Mouse (Mus musculus): ENCODE data around the gene Sap30bp. TPM values are rescaled to one million over a fixed set of nuclear protein-coding genes. Genes with fewer than 3 reads are reported as not detected.
A peak's percentile ranks its signal among the peaks of the same experiment; 100 is the strongest.

Gene Sap30bp
- total and polyA plus RNA-seq, 3 experiments: 49.1 to 69.2 TPM; not detected in 1

DNA sequence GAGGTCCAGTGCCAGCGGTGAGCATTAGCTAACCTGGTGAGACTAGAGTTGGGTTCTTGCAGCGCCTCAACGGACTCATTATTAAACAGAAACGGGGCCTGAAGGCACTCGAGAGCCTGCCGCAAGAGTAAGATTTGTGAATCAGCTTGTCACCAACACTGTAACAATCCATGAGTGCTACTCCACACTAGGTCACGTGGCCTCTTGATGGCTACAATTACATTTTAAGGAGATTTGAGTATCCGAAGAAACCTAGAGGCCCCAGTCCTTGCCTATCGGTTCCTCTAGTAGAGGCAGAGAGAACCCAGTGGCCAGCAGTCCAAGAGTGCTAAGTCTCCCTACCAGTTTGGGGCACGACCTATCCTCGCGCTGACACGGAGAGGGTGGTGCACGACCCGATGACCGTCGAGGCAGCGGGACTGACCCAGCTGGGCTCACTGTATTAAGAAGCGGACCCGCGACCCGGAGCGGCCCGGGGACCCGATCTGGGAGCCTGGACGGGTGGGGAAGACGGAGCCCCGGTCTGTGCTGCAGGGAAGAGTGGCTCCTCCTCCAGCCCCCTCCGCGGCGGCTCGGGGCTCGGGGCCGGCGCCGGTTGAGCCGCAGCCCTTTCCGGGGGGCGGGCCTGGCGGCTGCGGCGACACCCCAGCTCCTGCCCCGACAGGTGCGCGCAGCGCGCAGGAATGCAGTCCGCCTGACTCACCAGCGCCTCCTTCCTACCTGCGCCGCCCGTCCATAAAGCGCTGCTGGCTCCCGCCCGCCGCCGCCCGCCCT, 41.4 kb downstream of the Sap30bp start, which contains the start of gene Itgb4:
Itgb4 (plus strand) TSS at position 401 of the 774 bp plus-strand sequence.
- H3K27me3 ChIP-seq (ENCODE audit: control insufficient read depth in 1 of 2, insufficient read depth in 2 of 2, low read length in 2 of 2): no peaks in the 10 kb centered on the region
- H3K4me1 ChIP-seq (ENCODE audit: control insufficient read depth in 1 of 2, insufficient read depth in 2 of 2, low read length in 2 of 2): peaks cover 0 to under 1% of the 10 kb centered on the region in 2 experiments; a peak in 3 of 4 replicates
- no peak within 1 kb of the TSS for H3K27ac ChIP-seq (ENCODE audit: control insufficient read depth, low read depth, low read length)
- H3K79me2 ChIP-seq (ENCODE audit: control insufficient read depth, insufficient read depth, low read length, poor library complexity): no peaks in the 10 kb centered on the region
- no peak within 1 kb of the TSS for H3K4me3 ChIP-seq (ENCODE audit: control insufficient read depth in 1 of 2, insufficient read depth in 1 of 2, low read depth in 2 of 2, low read length in 2 of 2)
- TF ChIP-seq USF1 (IDR thresholded peaks at IDR 0.05; ENCODE audit: low read depth, low read length): peak; percentile 35; the same call in 1 of the 2 replicates
- TF ChIP-seq CTCF (IDR thresholded peaks at IDR 0.05 in 2 of 3, conservative IDR thresholded peaks at IDR 0.05 in 1 of 3; ENCODE audit: control insufficient read depth in 1 of 3, insufficient read depth in 1 of 3, low read depth in 2 of 3, low read length in 3 of 3, poor library complexity in 1 of 3, severe bottlenecking in 1 of 3): no peak
- no peak for TF ChIP-seq BHLHE40 (IDR thresholded peaks at IDR 0.05; ENCODE audit: borderline replicate concordance, low read depth, low read length)
- no peaks in the 10 kb centered on the region for H3K9me3 ChIP-seq (replicated peaks; ENCODE audit: insufficient read depth, low read length)
- DNase-seq (ENCODE audit: low read depth, low spot score): no peak
- H3K9ac ChIP-seq (ENCODE audit: control insufficient read depth, low read depth, low read length, poor library complexity, severe bottlenecking): no peak within 1 kb of the TSS
- H3K36me3 ChIP-seq (ENCODE audit: control insufficient read depth in 1 of 2, insufficient read depth in 2 of 2, low read length in 2 of 2): no peaks in the 10 kb centered on the region

DNA sequence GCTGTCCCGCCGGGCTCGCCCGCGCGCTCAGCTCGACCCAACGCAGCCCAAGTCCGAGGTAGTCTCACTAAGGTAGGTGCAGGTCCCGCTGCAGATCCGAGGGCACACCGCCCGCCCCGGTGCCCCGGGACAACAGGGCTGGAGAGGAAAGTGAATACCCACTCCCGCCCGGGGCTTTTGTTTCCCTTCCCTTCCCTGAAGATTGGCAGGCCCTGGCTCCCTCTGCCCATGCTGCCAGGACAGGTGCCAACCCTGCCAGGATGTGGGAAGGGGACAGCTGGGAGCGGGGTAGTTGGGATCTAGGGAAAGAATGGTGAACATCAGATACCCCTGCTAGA, 42.0 kb downstream of the Sap30bp start:
- Histone ChIP-seq H3K9me3 (replicated peaks; ENCODE audit: insufficient read depth, low read length) (no peaks in the 10 kb centered on the region), H3K27ac (ENCODE audit: control insufficient read depth, low read depth, low read length) (no peak overlapping the region), H3K4me3 (ENCODE audit: control insufficient read depth in 1 of 2, insufficient read depth in 1 of 2, low read depth in 2 of 2, low read length in 2 of 2) (no peak overlapping the region), H3K9ac (ENCODE audit: control insufficient read depth, low read depth, low read length, poor library complexity, severe bottlenecking) (no peak overlapping the region), H3K4me1 (ENCODE audit: control insufficient read depth in 1 of 2, insufficient read depth in 2 of 2, low read length in 2 of 2) (no peaks in the 10 kb centered on the region), H3K79me2 (ENCODE audit: control insufficient read depth, insufficient read depth, low read length, poor library complexity) (no peaks in the 10 kb centered on the region), H3K27me3 (ENCODE audit: control insufficient read depth in 1 of 2, insufficient read depth in 2 of 2, low read length in 2 of 2) (no peaks in the 10 kb centered on the region), H3K36me3 (ENCODE audit: control insufficient read depth in 1 of 2, insufficient read depth in 2 of 2, low read length in 2 of 2) (no peaks in the 10 kb centered on the region)
- DNase-seq (ENCODE audit: low read depth, low spot score): no peak
- TF ChIP-seq RAD21 (IDR thresholded peaks at IDR 0.05; ENCODE audit: low read depth, low read length) (no peak), CTCF (IDR thresholded peaks at IDR 0.05 in 2 of 3, conservative IDR thresholded peaks at IDR 0.05 in 1 of 3; ENCODE audit: control insufficient read depth in 1 of 3, insufficient read depth in 1 of 3, low read depth in 2 of 3, low read length in 3 of 3, poor library complexity in 1 of 3, severe bottlenecking in 1 of 3) (no peak), POLR2AphosphoS2 (IDR thresholded peaks at IDR 0.05; ENCODE audit: low read length) (no peak), ZKSCAN1 (IDR thresholded peaks at IDR 0.05; ENCODE audit: low read depth, low read length) (no peak), POLR2AphosphoS5 (IDR thresholded peaks at IDR 0.05; ENCODE audit: borderline replicate concordance, low read depth, low read length) (no peak), MAZ (IDR thresholded peaks at IDR 0.05; ENCODE audit: low read depth, low read length) (no peak), POLR2A (IDR thresholded peaks at IDR 0.05; ENCODE audit: control insufficient read depth in 1 of 2, insufficient read depth in 1 of 2, low read depth in 1 of 2, low read length in 2 of 2, poor library complexity in 1 of 2) (no peak)

DNA sequence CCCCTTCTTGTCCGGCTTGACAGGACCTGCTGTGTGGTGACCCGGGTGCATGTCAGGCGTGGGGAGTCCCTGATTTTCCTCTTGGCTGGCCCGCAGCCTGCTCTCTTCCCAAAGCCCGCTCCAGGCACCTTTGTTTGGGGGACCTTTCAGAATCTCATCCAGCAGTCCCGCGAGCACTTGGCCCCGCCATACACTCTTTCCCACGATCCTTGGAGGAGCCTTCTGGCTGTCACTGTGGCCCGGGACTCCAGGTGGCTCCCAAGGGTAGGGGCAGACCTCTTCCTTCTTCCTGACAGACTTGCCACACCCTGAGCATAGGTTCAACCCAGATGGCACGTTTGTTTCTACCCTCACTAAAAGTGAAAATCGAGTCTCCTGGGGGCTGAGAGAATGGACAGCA, 42.5 kb downstream of the Sap30bp start:
- no peaks in the 10 kb centered on the region for H3K79me2 ChIP-seq (ENCODE audit: control insufficient read depth, insufficient read depth, low read length, poor library complexity)
- no peaks in the 10 kb centered on the region for H3K4me1 ChIP-seq (ENCODE audit: control insufficient read depth in 1 of 2, insufficient read depth in 2 of 2, low read length in 2 of 2)
- TF ChIP-seq CTCF (IDR thresholded peaks at IDR 0.05 in 2 of 3, conservative IDR thresholded peaks at IDR 0.05 in 1 of 3; ENCODE audit: control insufficient read depth in 1 of 3, insufficient read depth in 1 of 3, low read depth in 2 of 3, low read length in 3 of 3, poor library complexity in 1 of 3, severe bottlenecking in 1 of 3) (no peak), ZKSCAN1 (IDR thresholded peaks at IDR 0.05; ENCODE audit: low read depth, low read length) (no peak), MYC (IDR thresholded peaks at IDR 0.05; ENCODE audit: low read depth, low read length) (no peak), TBP (IDR thresholded peaks at IDR 0.05; ENCODE audit: low read depth, low read length) (no peak), JUND (IDR thresholded peaks at IDR 0.05; ENCODE audit: low read depth, low read length) (no peak), POLR2A (IDR thresholded peaks at IDR 0.05; ENCODE audit: control insufficient read depth in 1 of 2, insufficient read depth in 1 of 2, low read depth in 1 of 2, low read length in 2 of 2, poor library complexity in 1 of 2) (no peak), ETS1 (IDR thresholded peaks at IDR 0.05; ENCODE audit: low read depth, low read length) (no peak), KAT2A (conservative IDR thresholded peaks at IDR 0.05; ENCODE audit: low read depth, low read length) (no peak), NELFE (IDR thresholded peaks at IDR 0.05; ENCODE audit: low read depth, low read length) (no peak)
- H3K9me3 ChIP-seq (replicated peaks; ENCODE audit: insufficient read depth, low read length): no peaks in the 10 kb centered on the region
- H3K4me3 ChIP-seq (ENCODE audit: control insufficient read depth in 1 of 2, insufficient read depth in 1 of 2, low read depth in 2 of 2, low read length in 2 of 2): no peak overlapping the region
- H3K36me3 ChIP-seq (ENCODE audit: control insufficient read depth in 1 of 2, insufficient read depth in 2 of 2, low read length in 2 of 2): no peaks in the 10 kb centered on the region
- H3K9ac ChIP-seq (ENCODE audit: control insufficient read depth, low read depth, low read length, poor library complexity, severe bottlenecking): no peak overlapping the region
- H3K27ac ChIP-seq (ENCODE audit: control insufficient read depth, low read depth, low read length): no peak overlapping the region
- no peak for DNase-seq (ENCODE audit: low read depth, low spot score)
- no peaks in the 10 kb centered on the region for H3K27me3 ChIP-seq (ENCODE audit: control insufficient read depth in 1 of 2, insufficient read depth in 2 of 2, low read length in 2 of 2)

Measured in MEL (cell line).